Mouse (Mus musculus) erythroid progenitor cell, adult 5-6 weeks (primary cell): Measurements from ENCODE around the gene Nudt1. TPM values are rescaled to one million over a fixed set of nuclear protein-coding genes. Genes with fewer than 3 reads are reported as not detected.

ENCODE experiments used
- ATAC-seq: replicated peaks from 2 replicates; pipeline ENCODE4 v1.8.0; 2016; ENCODE audit warnings: moderate number of reproducible peaks, mild to moderate bottlenecking, moderate TSS enrichment, inconsistent platforms; ENCODE audit not compliant: poor library complexity, low FRiP score, severe bottlenecking
- total RNA-seq, 2 experiments: library from RNA; stranded (forward) in 1 of 2; stranded (reverse) in 1 of 2; fragments of 150-400 nt in 1 of 2; fragments of 186-747, 209-891 nt in 1 of 2; gene quantifications; 2 replicates each; pipeline versions ENCODE4 v1.2.3 to v1.2.4; 2015 to 2017; ENCODE audit warnings: low replicate concordance in 2 of 2

The Nudt1 gene
- total RNA-seq, 2 experiments from 2014 or later, result 7.1 to 14.7 TPM

GRCm38 (mm10) chr5:140378121-140378853 is 56.8 kb downstream of the Nudt1 start:
- ATAC-seq, result no peak

GRCm38 (mm10) chr5:140379299-140379698 is 57.8 kb downstream of the Nudt1 start:
- ATAC-seq, result no peak

GRCm38 (mm10) chr5:140381156-140381555 is 59.7 kb downstream of the Nudt1 start:
- ATAC-seq, result no peak

- ATAC-seq, result no peak
Observed at GRCm38 (mm10) chr5:140382688-140383087, 61.2 kb downstream of the Nudt1 start.

DNA sequence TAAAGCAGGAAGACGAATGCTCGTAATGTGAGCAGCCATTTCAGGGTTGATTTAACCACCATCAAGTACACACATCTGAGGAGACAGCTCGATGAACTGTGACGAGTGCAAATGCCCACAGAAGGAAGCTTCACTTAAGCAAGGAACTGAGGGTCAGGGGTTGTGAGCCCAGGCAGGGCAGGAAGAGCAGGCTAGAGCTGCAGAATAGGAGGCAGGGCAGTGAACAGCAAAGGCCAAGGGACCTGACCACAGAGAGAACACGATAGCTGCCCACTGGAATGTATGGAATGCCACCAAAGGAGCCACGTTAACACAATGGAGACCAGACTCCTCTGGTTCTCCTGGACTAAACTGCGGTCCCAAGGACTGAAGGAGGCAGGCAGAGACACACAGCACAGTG is 62.1 kb downstream of the Nudt1 start:
- no peak for ATAC-seq

DNA sequence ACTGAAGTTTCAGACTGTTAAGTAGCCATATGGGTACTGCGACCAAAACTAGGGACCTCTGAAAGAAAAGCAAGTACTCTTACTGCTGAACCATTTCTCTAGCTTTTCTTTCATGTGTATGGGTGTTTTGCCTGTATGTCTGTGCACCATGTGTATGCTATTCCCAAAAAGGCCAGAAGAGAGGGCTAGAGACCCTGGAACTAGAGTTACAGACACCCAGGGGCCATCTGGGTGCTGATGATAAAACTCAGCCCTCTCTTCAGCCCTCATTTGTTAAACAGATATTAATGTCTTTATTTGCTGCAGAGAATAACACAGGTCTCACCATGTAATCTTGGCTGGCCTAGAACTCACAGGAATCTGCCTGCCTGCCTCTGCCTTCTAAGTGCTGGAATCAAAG is 63.0 kb downstream of the Nudt1 start:
- no peak for ATAC-seq

GRCm38 (mm10) chr5:140387236-140387635 is 65.8 kb downstream of the Nudt1 start:
- ATAC-seq, result no peak

Other genes with a start within 250 kb of the Nudt1 start
- 25.9 and 29.3 TPM in 2 replicates for gene Mad1l1, start 104 bp upstream of the Nudt1 start, total RNA-seq (2015; ENCODE audit: low replicate concordance)
- gene Mad1l1, start 104 bp upstream of the Nudt1 start, total RNA-seq (2017; ENCODE audit: low replicate concordance), result 113 and 134 TPM in 2 replicates
- 3.6 TPM in 1 of 2 replicates, not detected in the other for gene Mrm2, start 10.2 kb downstream of the Nudt1 start, total RNA-seq (2015; ENCODE audit: low replicate concordance)
- gene Mrm2, start 10.2 kb downstream of the Nudt1 start, total RNA-seq (2017; ENCODE audit: low replicate concordance), result 1.4 and 2.4 TPM in 2 replicates
- 0.84 and 1.1 TPM in 2 replicates for gene Snx8, start 67.6 kb downstream of the Nudt1 start, total RNA-seq (2015; ENCODE audit: low replicate concordance)
- gene Snx8, start 67.6 kb downstream of the Nudt1 start, total RNA-seq (2017; ENCODE audit: low replicate concordance), result 1.0 TPM in 1 of 2 replicates, not detected in the other
- gene Eif3b, start 97.7 kb downstream of the Nudt1 start, total RNA-seq (2015; ENCODE audit: low replicate concordance), result 44.7 and 110 TPM in 2 replicates
- gene Eif3b, start 97.7 kb downstream of the Nudt1 start, total RNA-seq (2017; ENCODE audit: low replicate concordance), result 43.6 and 66.2 TPM in 2 replicates
- not detected in 2 replicates for gene Gm4869, start 124.0 kb downstream of the Nudt1 start, total RNA-seq (2015; ENCODE audit: low replicate concordance)
- not detected in 2 replicates for gene Gm4869, start 124.0 kb downstream of the Nudt1 start, total RNA-seq (2017; ENCODE audit: low replicate concordance)
- 9.2 and 12.3 TPM in 2 replicates for gene Chst12, start 183.9 kb downstream of the Nudt1 start, total RNA-seq (2015; ENCODE audit: low replicate concordance)
- gene Chst12, start 183.9 kb downstream of the Nudt1 start, total RNA-seq (2017; ENCODE audit: low replicate concordance), result 11.4 and 11.7 TPM in 2 replicates
- gene Grifin, start 243.4 kb downstream of the Nudt1 start, total RNA-seq (2015; ENCODE audit: low replicate concordance), result not detected in 2 replicates
- not detected in 2 replicates for gene Grifin, start 243.4 kb downstream of the Nudt1 start, total RNA-seq (2017; ENCODE audit: low replicate concordance)